Mouse (Mus musculus): ENCODE measurements around the gene Krtap16-1. TPM values are rescaled to one million over a fixed set of nuclear protein-coding genes. Genes with fewer than 3 reads are reported as not detected.

Gene Krtap16-1
- polyA plus RNA-seq, 1 experiment from 2014 or later, result 0.24 TPM

Other genes with a start within 250 kb of the Krtap16-1 start
- not detected in 2 replicates for gene Gm11595, start 213.7 kb downstream of the Krtap16-1 start, polyA plus RNA-seq (2014; fragmentation: Nextera tagmentation; extraction: Ambion mirVana)
- not detected in 2 replicates for gene Krtap4-8, start 205.9 kb downstream of the Krtap16-1 start, polyA plus RNA-seq (2014; fragmentation: Nextera tagmentation; extraction: Ambion mirVana)
- gene Krtap4-9, start 201.4 kb downstream of the Krtap16-1 start, polyA plus RNA-seq (2014; fragmentation: Nextera tagmentation; extraction: Ambion mirVana), result not detected in 2 replicates
- not detected in 2 replicates for gene Gm11596, start 193.1 kb downstream of the Krtap16-1 start, polyA plus RNA-seq (2014; fragmentation: Nextera tagmentation; extraction: Ambion mirVana)
- not detected in 2 replicates for gene Gm11569, start 187.7 kb downstream of the Krtap16-1 start, polyA plus RNA-seq (2014; fragmentation: Nextera tagmentation; extraction: Ambion mirVana)
- gene Gm11554, start 182.2 kb downstream of the Krtap16-1 start, polyA plus RNA-seq (2014; fragmentation: Nextera tagmentation; extraction: Ambion mirVana), result not detected in 2 replicates
- gene Krtap4-13, start 176.7 kb downstream of the Krtap16-1 start, polyA plus RNA-seq (2014; fragmentation: Nextera tagmentation; extraction: Ambion mirVana), result not detected in 2 replicates
- not detected in 2 replicates for gene Gm11564, start 170.9 kb downstream of the Krtap16-1 start, polyA plus RNA-seq (2014; fragmentation: Nextera tagmentation; extraction: Ambion mirVana)
- gene 2300003K06Rik, start 148.5 kb downstream of the Krtap16-1 start, polyA plus RNA-seq (2014; fragmentation: Nextera tagmentation; extraction: Ambion mirVana), result not detected in 2 replicates
- gene Krtap4-16, start 135.0 kb downstream of the Krtap16-1 start, polyA plus RNA-seq (2014; fragmentation: Nextera tagmentation; extraction: Ambion mirVana), result not detected in 2 replicates
- not detected in 2 replicates for gene Gm11568, start 128.7 kb downstream of the Krtap16-1 start, polyA plus RNA-seq (2014; fragmentation: Nextera tagmentation; extraction: Ambion mirVana)
- gene Gm11559, start 122.1 kb downstream of the Krtap16-1 start, polyA plus RNA-seq (2014; fragmentation: Nextera tagmentation; extraction: Ambion mirVana), result not detected in 2 replicates
- not detected in 2 replicates for gene Krtap9-1, start 113.2 kb downstream of the Krtap16-1 start, polyA plus RNA-seq (2014; fragmentation: Nextera tagmentation; extraction: Ambion mirVana)
- gene Gm11567, start 107.4 kb downstream of the Krtap16-1 start, polyA plus RNA-seq (2014; fragmentation: Nextera tagmentation; extraction: Ambion mirVana), result not detected in 2 replicates
- gene Krtap31-1, start 78.7 kb downstream of the Krtap16-1 start, polyA plus RNA-seq (2014; fragmentation: Nextera tagmentation; extraction: Ambion mirVana), result not detected in 2 replicates
- gene Gm11565, start 71.8 kb downstream of the Krtap16-1 start, polyA plus RNA-seq (2014; fragmentation: Nextera tagmentation; extraction: Ambion mirVana), result not detected in 2 replicates
- not detected in 2 replicates for gene Krtap31-2, start 50.3 kb downstream of the Krtap16-1 start, polyA plus RNA-seq (2014; fragmentation: Nextera tagmentation; extraction: Ambion mirVana)
- gene Krtap9-5, start 38.1 kb downstream of the Krtap16-1 start, polyA plus RNA-seq (2014; fragmentation: Nextera tagmentation; extraction: Ambion mirVana), result not detected in 2 replicates
- not detected in 2 replicates for gene Krtap29-1, start 7.5 kb downstream of the Krtap16-1 start, polyA plus RNA-seq (2014; fragmentation: Nextera tagmentation; extraction: Ambion mirVana)
- 0.56 and 0.86 TPM in 2 replicates for gene Krtap17-1, start 7.4 kb upstream of the Krtap16-1 start, polyA plus RNA-seq (2014; fragmentation: Nextera tagmentation; extraction: Ambion mirVana)
- gene Krt33a, start 29.6 kb upstream of the Krtap16-1 start, polyA plus RNA-seq (2014; fragmentation: Nextera tagmentation; extraction: Ambion mirVana), result not detected in 2 replicates
- gene Krt33b, start 43.3 kb upstream of the Krtap16-1 start, polyA plus RNA-seq (2014; fragmentation: Nextera tagmentation; extraction: Ambion mirVana), result not detected in 2 replicates
- gene Krt34, start 55.0 kb upstream of the Krtap16-1 start, polyA plus RNA-seq (2014; fragmentation: Nextera tagmentation; extraction: Ambion mirVana), result not detected in 2 replicates
- gene Krt31, start 64.0 kb upstream of the Krtap16-1 start, polyA plus RNA-seq (2014; fragmentation: Nextera tagmentation; extraction: Ambion mirVana), result not detected in 2 replicates
- gene Krt32, start 101.6 kb upstream of the Krtap16-1 start, polyA plus RNA-seq (2014; fragmentation: Nextera tagmentation; extraction: Ambion mirVana), result not detected in 2 replicates
- not detected in 2 replicates for gene Krt35, start 109.6 kb upstream of the Krtap16-1 start, polyA plus RNA-seq (2014; fragmentation: Nextera tagmentation; extraction: Ambion mirVana)
- gene Krt36, start 119.0 kb upstream of the Krtap16-1 start, polyA plus RNA-seq (2014; fragmentation: Nextera tagmentation; extraction: Ambion mirVana), result not detected in 2 replicates
- gene Krt13, start 135.0 kb upstream of the Krtap16-1 start, polyA plus RNA-seq (2014; fragmentation: Nextera tagmentation; extraction: Ambion mirVana), result not detected in 2 replicates
- gene Krt15, start 149.3 kb upstream of the Krtap16-1 start, polyA plus RNA-seq (2014; fragmentation: Nextera tagmentation; extraction: Ambion mirVana), result not detected in 2 replicates
- 0.46 and 0.51 TPM in 2 replicates for gene Krt19, start 162.1 kb upstream of the Krtap16-1 start, polyA plus RNA-seq (2014; fragmentation: Nextera tagmentation; extraction: Ambion mirVana)
- 0.08 TPM in 1 of 2 replicates, not detected in the other for gene Krt9, start 206.6 kb upstream of the Krtap16-1 start, polyA plus RNA-seq (2014; fragmentation: Nextera tagmentation; extraction: Ambion mirVana)
- 0.36 and 0.40 TPM in 2 replicates for gene Krt14, start 221.0 kb upstream of the Krtap16-1 start, polyA plus RNA-seq (2014; fragmentation: Nextera tagmentation; extraction: Ambion mirVana)

Data from neural tube, embryonic 14.5 days (tissue).